Mouse (Mus musculus) erythroblast, embryonic 14.5 days (primary cell): ENCODE measurements around the gene Dmc1. TPM values are rescaled to one million over a fixed set of nuclear protein-coding genes. Genes with fewer than 3 reads are reported as not detected.

Experiments
- H3K27me3 ChIP-seq: 2 replicates; pipeline ENCODE4 v1.6.1; 2012; ENCODE audit warnings: inconsistent platforms; ENCODE audit not compliant: control insufficient read depth
- H3K36me3 ChIP-seq: 2 replicates; pipeline ENCODE4 v1.6.1; 2012; ENCODE audit warnings: mild to moderate bottlenecking, inconsistent platforms; ENCODE audit not compliant: control insufficient read depth
- H3K4me1 ChIP-seq: 2 replicates; pipeline ENCODE4 v1.6.1; 2012; ENCODE audit warnings: inconsistent platforms; ENCODE audit not compliant: control insufficient read depth
- H3K4me3 ChIP-seq: replicated peaks from 2 replicates; pipeline ENCODE3; 2012; ENCODE audit warnings: moderate library complexity, mild to moderate bottlenecking, inconsistent platforms
- H3K9me3 ChIP-seq: 2 replicates; pipeline ENCODE4 v1.6.1; 2012; ENCODE audit warnings: low read length, inconsistent platforms, mixed read lengths; ENCODE audit not compliant: control insufficient read depth
- GATA1 ChIP-seq: IDR thresholded peaks from 2 replicates; pipeline ENCODE4 v1.6.1; 2012; ENCODE audit warnings: low read length, inconsistent platforms, mixed read lengths
- TAL1 ChIP-seq: IDR thresholded peaks from 3 replicates; pipeline ENCODE4 v1.6.1; 2012; ENCODE audit warnings: low read length, inconsistent platforms, mixed read lengths
- polyA plus RNA-seq: library from polyadenylated mRNA; stranded (reverse); fragments of >175 nt; gene quantifications from 2 replicates; pipeline ENCODE4 v1.2.3, GENCODE M21; 2012

Gene Dmc1
- polyA plus RNA-seq, 1 experiment = not detected

- peaks cover 32% of the 10 kb centered on the region for H3K4me1 ChIP-seq
These were observed 58.3 kb downstream of the Dmc1 start, which contains the start of gene Ddx17 for GRCm38 (mm10) chr15:79546410-79547288. Gene Ddx17, minus strand, starts transcription at chr15:79546741.

GRCm38 (mm10) chr15:79545921-79546399, 58.9 kb downstream of the Dmc1 start:
- Histone ChIP-seq H3K4me3 (peak overlapping the region; percentile 95), H3K4me1 (peaks cover 32% of the 10 kb centered on the region), H3K27me3 (peaks cover 20% of the 10 kb centered on the region), H3K9me3 (peaks cover 3% of the 10 kb centered on the region), H3K36me3 (peaks cover 41% of the 10 kb centered on the region)
- no peak for TF ChIP-seq GATA1

More at GRCm38 (mm10) chr15:79546410-79547288, 58.3 kb downstream of the Dmc1 start, which contains the start of gene Ddx17:
- TF ChIP-seq GATA1 (no peak), TAL1 (no peak)
- Histone ChIP-seq H3K36me3 (peaks cover 35% of the 10 kb centered on the region), H3K9me3 (peaks cover 3% of the 10 kb centered on the region), H3K27me3 (peaks cover 25% of the 10 kb centered on the region), H3K4me3 (peak within 1 kb of the TSS; percentile 95)

DNA sequence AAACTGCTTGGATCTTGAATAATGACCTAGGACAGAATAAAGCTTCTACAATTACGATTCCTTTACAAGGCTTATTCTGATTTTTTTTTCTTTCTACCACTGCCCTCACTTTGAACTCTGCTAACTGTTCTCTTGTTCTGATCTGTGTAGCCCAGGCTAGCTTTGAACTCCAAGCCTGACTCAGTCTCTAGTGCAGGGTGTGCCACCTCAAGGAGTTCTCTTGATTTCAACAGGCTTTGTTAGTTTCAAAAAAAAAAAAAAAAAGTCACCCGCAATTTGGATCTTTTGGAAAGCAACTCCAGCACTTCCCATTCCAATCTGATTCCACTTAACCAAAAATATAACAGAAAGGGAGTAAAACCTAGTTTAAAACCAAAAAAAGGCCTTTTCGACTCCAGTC, 59.4 kb downstream of the Dmc1 start:
- peak overlapping the region; percentile 95 for H3K4me3 ChIP-seq
- no peak for TF ChIP-seq GATA1
- no peak for TF ChIP-seq TAL1
- peaks cover 3% of the 10 kb centered on the region for H3K9me3 ChIP-seq
- H3K36me3 ChIP-seq = peaks cover 46% of the 10 kb centered on the region
- H3K27me3 ChIP-seq = peaks cover 16% of the 10 kb centered on the region
- peaks cover 37% of the 10 kb centered on the region for H3K4me1 ChIP-seq

- Histone ChIP-seq H3K9me3 (peaks cover 3% of the 10 kb centered on the region), H3K36me3 (peaks cover 61% of the 10 kb centered on the region), H3K4me1 (peaks cover 37% of the 10 kb centered on the region), H3K4me3 (peak overlapping the region; percentile 95), H3K27me3 (peaks cover 6% of the 10 kb centered on the region)
- TF ChIP-seq TAL1 (no peak), GATA1 (no peak)
These were observed 60.9 kb downstream of the Dmc1 start for GRCm38 (mm10) chr15:79543968-79544367.

DNA sequence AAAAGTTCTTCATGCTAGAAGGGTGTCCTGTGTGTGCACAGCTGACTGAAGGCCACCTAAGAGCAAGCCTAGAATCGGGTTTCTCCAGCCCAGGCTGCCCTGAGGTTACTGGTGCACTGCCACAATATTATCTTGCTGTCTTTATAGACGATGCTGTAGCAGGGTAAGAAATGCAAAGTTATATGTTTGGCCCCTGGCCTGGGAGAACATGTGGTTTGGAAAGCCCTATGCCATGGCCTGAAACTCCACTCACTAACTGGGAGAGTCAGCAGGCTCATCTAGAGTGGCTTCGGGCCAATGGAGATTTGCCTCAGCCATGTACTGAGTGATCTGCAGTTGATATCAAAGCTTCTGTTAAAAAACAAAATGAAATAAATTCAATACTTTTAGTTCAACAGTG, 71.1 kb downstream of the Dmc1 start:
- Histone ChIP-seq H3K27me3 (no peaks in the 10 kb centered on the region), H3K36me3 (peaks cover 100% of the 10 kb centered on the region), H3K4me1 (no peaks in the 10 kb centered on the region; the same call in 1 of the 2 replicates), H3K9me3 (no peaks in the 10 kb centered on the region), H3K4me3 (no peak overlapping the region)
- TF ChIP-seq GATA1 (no peak), TAL1 (no peak)

GRCm38 (mm10) chr15:79529935-79530334, 75.0 kb downstream of the Dmc1 start:
- Histone ChIP-seq H3K36me3 (peaks cover 92% of the 10 kb centered on the region), H3K9me3 (no peaks in the 10 kb centered on the region), H3K4me3 (no peak overlapping the region), H3K27me3 (no peaks in the 10 kb centered on the region), H3K4me1 (no peaks in the 10 kb centered on the region; the same call in 1 of the 2 replicates)
- no peak for TF ChIP-seq GATA1
- no peak for TF ChIP-seq TAL1

DNA sequence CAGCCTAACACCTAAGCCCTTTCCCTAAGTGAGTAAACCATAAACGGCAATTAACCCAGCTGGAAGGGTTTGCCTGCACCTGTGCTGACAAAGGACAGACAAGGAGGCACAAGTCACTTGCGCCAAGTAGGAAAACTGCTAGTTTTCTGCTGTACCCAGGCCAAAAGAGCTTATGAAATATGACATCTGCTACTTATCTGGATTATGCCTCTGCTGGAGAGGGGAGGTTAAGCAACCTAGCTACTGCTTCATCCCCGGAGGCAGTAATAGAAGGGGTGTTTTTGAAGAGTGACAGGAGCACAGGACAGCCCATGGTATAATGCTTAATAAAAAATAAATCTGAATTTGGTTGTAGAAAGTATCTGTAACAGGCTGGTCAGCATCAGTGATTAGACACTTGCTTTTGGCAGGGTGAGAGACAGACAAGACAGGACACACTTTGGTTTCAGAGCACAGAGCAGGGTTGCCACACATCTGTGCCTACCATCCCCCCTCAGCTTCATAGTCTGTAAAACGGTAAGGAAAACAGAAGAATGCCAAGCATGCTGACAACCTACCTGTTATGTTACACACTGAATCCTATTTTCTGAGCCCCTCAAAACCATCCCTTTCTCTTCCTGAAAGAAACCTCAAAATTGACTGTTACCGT, 76.8 kb downstream of the Dmc1 start:
- Histone ChIP-seq H3K4me1 (no peaks in the 10 kb centered on the region; the same call in 1 of the 2 replicates), H3K36me3 (peaks cover 74% of the 10 kb centered on the region), H3K9me3 (peaks cover under 1% of the 10 kb centered on the region; the same call in 1 of the 2 replicates), H3K27me3 (no peaks in the 10 kb centered on the region), H3K4me3 (no peak overlapping the region)
- no peak for TF ChIP-seq TAL1
- no peak for TF ChIP-seq GATA1

DNA sequence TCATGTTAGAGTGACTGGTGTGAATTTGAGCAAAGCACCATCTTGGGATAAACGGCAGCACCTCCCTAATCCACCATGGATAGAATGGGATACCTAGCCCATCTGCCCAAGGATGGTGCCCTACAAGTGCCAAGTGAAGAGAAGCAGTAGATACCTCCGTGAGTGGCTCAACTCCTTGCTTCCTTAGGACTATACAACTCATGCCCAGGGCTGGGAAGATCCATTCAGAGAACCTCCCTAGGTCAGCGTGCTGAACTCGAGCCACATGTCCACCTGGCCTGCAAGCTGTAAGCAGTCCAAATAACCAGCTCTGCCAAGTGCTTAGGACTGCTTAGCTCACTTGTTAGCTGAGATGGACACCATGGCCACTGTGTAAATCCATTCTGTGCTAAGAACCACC, 77.7 kb downstream of the Dmc1 start:
- H3K36me3 ChIP-seq = peaks cover 64% of the 10 kb centered on the region
- H3K27me3 ChIP-seq = no peaks in the 10 kb centered on the region
- no peak overlapping the region for H3K4me3 ChIP-seq
- H3K4me1 ChIP-seq = no peaks in the 10 kb centered on the region; the same call in 1 of the 2 replicates
- peaks cover 2% of the 10 kb centered on the region; the same call in 1 of the 2 replicates for H3K9me3 ChIP-seq
- TF ChIP-seq GATA1 (no peak), TAL1 (no peak)
